Mouse (Mus musculus) B cell, adult 62 days (primary cell): ENCODE data around the gene Krtap27-1. TPM values are rescaled to one million over a fixed set of nuclear protein-coding genes. Genes with fewer than 3 reads are reported as not detected.

Source experiments
- total RNA-seq: library from RNA; stranded (reverse); gene quantifications from 4 replicates; pipeline ENCODE4 v1.2.4, GENCODE M21; 2023

Krtap27-1 gene
- not detected in 4 replicates for total RNA-seq

DNA sequence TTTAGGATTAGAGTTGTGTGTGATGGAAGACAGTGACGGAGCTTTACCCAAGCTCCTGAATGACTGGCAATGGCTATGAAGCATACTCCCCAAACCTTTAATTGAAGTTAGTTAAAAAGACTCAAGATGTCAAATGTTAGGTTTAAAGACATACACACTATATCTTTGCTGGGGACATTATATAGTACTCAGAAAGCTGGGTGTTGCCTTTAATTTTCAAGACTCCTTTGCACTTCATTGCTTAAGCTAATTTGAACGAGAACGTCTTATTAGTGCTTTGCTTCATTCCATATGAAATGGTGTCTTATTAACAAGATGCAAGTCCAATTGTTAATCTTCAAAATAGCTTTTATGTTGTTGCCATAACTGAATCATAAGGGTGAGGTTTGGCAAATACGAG is at the start of gene Krtap27-1:
TSS of gene Krtap27-1 (minus strand) at position 101 of the 400 bp plus-strand sequence.

GRCm38 (mm10) chr16:88707496-88708012 is 36.1 kb upstream of the Krtap27-1 start, which contains the start of gene 2310061N02Rik:
Gene 2310061N02Rik (minus strand): TSS chr16:88707962.

DNA sequence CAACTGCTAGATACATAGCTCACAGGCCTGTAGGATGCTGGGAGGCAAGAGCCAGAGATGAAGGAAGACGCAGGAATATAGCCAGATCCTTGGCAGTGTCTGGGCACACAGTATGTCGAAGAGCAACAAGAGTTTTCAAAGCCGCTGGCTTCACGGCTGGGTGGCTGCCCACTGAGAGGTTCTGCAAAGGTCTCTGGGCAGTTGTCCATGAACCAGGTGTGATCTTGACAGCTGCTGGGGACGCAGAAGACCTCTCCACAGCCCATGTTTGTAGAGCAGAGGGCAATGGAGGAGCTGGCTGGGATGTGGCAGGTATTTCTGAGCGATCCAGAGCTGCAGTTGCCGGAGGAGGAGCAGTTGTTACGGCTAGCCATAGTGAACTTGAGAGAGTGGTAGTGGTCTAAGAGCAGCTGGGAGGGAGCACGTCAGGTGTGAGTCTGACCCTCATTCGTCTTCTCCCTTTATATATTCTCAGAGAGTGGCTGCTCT is 24.1 kb downstream of the Krtap27-1 start, which contains the start of gene Krtap26-1:
TSS of gene Krtap26-1 (minus strand) at position 439 of the 489 bp plus-strand sequence.

GRCm38 (mm10) chr16:88627566-88627965 is 43.9 kb downstream of the Krtap27-1 start, which contains the start of gene 2310079G19Rik:
Gene 2310079G19Rik (minus strand): TSS chr16:88627666.

Other genes with a start within 250 kb of the Krtap27-1 start
- gene Cldn17, start 164.7 kb downstream of the Krtap27-1 start, total RNA-seq, result not detected in 4 replicates
- not detected in 4 replicates for gene Cldn8, start 108.5 kb downstream of the Krtap27-1 start, total RNA-seq
- gene Krtap24-1, start 59.4 kb downstream of the Krtap27-1 start, total RNA-seq, result not detected in 4 replicates
- not detected in 4 replicates for gene 2310079G19Rik, start 44.0 kb downstream of the Krtap27-1 start, total RNA-seq
- not detected in 4 replicates for gene Krtap26-1, start 23.9 kb downstream of the Krtap27-1 start, total RNA-seq
- gene 2310061N02Rik, start 36.3 kb upstream of the Krtap27-1 start, total RNA-seq, result not detected in 4 replicates
- gene Krtap13-1, start 57.2 kb upstream of the Krtap27-1 start, total RNA-seq, result not detected in 4 replicates
- not detected in 4 replicates for gene Krtap13, start 80.0 kb upstream of the Krtap27-1 start, total RNA-seq
- not detected in 4 replicates for gene 2310034C09Rik, start 87.2 kb upstream of the Krtap27-1 start, total RNA-seq
- not detected in 4 replicates for gene 2310057N15Rik, start 102.5 kb upstream of the Krtap27-1 start, total RNA-seq
- not detected in 4 replicates for gene Gm5965, start 106.2 kb upstream of the Krtap27-1 start, total RNA-seq
- gene Gm20741, start 140.5 kb upstream of the Krtap27-1 start, total RNA-seq, result not detected in 4 replicates
- gene Krtap15, start 148.5 kb upstream of the Krtap27-1 start, total RNA-seq, result not detected in 4 replicates
- not detected in 4 replicates for gene Krtap14, start 154.5 kb upstream of the Krtap27-1 start, total RNA-seq
- gene Krtap19-1, start 197.7 kb upstream of the Krtap27-1 start, total RNA-seq, result not detected in 4 replicates
- gene Krtap19-2, start 202.6 kb upstream of the Krtap27-1 start, total RNA-seq, result not detected in 4 replicates
- gene Krtap19-3, start 206.4 kb upstream of the Krtap27-1 start, total RNA-seq, result not detected in 4 replicates
- not detected in 4 replicates for gene Krtap19-4, start 213.4 kb upstream of the Krtap27-1 start, total RNA-seq
- not detected in 4 replicates for gene Krtap19-5, start 224.8 kb upstream of the Krtap27-1 start, total RNA-seq